Mouse (Mus musculus) thymus, postnatal 25 days (tissue): ENCODE results near the gene Aldh1a1.

ENCODE experiments used
- DNase-seq: peaks from one replicate; pipeline ENCODE4 v3.0.0; 2022

Aldh1a1 gene

GRCm38 (mm10) chr19:20677697-20678355 lies 185.3 kb downstream of the Aldh1a1 start:
- DNase-seq = no peak
